Mouse (Mus musculus): Measurements from ENCODE around the gene Tle4. TPM values are rescaled to one million over a fixed set of nuclear protein-coding genes. Genes with fewer than 3 reads are reported as not detected.
"Not testable (repeated sequence)": the region's sequence is repeated elsewhere in the genome, so short reads cannot be mapped to it uniquely, and the experiment has no call there.

The Tle4 gene
- 10 to 100 TPM; 11.9 to 12.3 TPM for total RNA-seq (2021)

DNA sequence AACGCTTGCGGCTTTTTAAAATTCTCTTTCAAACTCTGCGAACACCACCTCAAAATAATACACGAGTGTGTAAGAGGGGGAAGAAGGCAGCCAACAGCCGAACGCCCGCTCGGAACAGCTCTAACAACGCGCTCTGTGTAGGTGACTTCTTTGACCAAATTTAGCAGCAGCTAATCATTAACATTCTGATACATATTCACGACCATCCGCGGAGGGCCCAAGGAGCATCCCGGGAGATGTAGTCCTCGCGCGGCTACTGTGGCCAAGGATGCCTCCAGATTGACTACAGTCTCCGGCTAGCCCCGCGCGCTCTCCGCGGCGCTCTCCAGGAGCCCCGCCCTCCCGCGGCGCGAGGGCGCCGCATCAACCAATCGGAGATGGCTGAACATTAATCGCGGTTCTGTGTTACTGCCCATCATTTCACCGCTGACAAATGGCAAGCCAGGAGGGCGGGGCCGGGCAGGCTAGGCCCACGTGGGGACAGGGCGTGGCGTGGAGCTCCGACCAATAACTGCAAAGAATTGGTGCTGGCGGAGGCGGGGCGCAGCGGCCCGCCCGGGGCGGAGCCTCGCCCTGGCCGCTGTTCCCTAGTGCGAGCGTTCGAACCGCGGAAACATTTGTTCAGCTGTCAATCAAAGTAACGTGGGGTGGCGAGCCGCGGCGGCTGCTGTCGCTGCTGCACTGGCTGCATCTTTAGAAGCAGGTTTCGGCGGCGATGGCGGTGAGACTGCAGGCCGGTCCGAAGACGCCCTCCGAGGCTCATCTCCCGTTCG, at the start of gene Tle4:
Gene Tle4, minus strand, starts transcription at position 135 of the 773 bp plus-strand sequence.
- DNase-seq, result peak; percentile 100

DNA sequence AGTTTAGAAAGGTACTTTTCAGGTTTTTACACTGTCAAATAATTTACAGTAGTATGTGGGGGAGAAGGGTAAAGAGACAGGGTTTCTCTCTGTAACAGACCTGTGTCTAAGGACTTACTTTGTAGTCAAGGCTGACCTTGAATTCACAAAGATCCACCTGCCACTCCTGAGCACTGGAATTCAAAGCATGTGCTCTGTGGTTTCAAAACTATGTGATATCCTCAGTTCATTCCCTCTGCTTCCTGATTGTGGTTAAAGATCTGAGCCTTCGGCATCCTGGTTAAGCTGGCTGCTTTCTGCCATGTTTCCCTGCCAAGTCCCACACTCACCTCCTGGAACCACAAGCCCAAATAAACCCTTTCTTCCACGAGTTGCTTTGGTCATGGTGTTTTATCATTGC, 47.8 kb upstream of the Tle4 start:
- no peak for DNase-seq

DNA sequence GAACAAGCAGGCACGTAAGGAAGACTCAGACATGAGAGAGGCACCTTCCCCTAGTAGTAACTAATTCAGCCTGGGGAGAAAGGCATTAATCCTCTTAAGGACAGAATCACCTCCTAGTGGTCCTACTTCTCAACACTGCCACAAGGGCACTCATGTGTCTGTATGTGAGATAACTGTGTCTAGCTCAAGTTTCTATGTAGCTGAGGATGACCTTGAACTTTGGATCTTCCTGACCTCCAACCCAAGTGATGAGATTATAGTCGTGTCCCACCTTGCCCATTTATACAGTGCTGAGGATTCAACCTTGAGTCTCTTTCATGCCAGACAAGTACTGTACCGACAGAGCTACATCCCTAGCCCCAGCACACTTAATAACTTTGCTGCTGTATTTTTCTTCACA, 46.9 kb upstream of the Tle4 start:
- DNase-seq, result no peak

DNA sequence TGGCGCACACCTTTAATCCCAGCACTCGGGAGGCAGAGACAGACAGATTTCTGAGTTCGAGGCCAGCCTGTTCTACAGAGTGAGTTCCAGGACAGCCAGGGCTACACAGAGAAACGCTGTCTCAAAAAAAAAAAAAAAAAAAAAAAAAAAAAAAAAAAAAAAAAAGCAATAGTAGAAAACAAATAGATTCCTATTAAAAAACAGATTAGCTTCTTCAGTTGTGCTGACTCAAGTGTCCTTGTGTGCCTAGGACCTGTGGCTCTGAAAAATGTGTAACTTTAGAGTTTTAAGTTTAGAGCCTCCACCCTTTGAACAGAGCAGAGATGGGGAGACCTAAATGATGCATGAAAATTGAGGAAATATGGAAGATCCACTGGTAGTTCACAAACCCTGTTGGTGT, 45.2 kb upstream of the Tle4 start:
- not testable (repeated sequence) for DNase-seq

DNA sequence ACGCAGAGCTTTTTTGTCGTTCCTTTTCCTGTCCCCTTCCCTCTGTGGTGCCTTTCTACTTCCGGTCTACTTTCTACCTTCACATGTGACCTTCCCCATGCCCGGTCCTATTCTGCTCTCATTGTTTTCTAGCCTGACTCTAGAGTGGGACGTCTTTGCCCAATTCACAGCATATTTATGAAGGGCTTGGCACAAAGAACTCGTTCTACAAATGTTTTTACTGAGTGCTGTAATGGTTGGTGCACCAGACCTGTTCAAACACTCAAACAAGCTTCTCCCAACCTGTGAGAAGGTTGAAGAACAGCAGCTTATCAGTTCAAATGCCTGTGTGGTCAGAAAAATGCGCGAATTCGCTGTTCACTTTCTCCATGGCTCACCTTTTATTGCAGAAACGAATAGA, 44.8 kb upstream of the Tle4 start:
- DNase-seq, result no peak

DNA sequence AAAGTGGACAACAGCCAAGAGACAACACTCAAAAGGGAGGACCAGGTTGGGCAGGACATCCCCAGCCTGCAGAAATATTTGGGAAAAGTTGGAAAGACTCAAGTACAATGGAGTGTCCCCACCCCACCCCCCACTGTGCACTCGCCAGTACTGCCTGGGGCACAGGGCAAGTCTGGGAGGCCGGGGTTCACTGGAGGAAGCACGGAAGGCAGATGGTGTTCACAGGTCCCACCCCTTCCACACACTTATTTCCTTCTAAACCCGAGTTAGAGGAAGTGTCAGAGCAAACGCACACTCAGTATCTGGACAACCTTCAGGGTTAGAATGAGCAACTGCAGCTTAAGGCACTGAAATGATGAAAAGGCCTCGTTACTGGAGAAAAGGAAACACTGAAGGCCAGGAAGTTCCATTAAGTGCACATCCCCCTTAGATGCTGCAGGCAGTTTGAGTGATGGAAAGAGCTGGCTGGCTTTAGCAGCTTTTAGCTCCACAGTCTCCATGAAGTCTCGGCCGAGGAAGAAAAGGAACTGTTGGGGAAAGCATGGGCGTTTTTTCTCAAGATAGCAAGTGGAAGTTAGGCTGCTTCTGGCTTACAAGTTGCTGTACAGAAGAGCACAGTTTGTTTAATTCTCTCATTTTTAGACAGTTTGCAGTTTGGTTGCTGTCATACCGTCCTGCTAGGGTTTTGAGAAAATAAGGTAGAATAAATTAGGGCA, 37.5 kb upstream of the Tle4 start:
- DNase-seq, result peak; percentile 8

DNA sequence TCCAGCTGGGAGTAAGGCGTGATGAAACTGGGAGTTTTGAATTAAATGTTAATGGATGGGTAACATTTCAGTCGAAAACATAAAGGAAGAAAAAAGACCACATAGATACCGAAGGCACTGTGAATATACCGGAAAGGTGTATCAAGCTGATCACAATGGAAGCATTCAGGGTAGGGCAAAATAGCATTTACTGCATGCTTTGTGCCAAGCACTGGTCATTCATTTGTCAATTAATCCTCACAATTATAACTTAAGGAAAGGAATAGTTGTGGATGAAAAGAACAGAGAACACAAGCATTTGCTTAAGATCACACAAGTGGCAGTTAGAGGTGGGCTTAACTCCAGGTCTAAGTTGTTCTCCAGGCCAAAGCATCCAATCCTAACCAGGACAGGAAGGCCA, 25.5 kb upstream of the Tle4 start:
- DNase-seq, result no peak

DNA sequence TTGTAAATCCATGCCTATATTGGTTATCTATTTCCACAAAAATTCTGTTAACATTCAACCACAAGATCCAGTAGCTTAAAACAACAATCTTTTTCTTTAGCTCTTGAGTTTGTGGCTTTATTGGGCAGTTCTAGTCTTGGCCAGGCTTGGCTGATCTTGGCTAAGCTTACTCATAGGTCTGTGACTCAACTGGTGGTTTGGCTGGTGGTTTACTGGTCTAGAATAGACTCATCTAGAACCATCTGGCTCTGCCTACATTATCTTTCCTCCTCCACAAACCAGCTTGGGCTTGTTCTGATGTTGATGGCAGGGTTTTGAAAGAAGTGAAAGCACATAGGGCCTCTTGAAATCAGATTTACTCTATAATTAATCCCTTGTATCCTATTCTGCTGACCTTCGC, 22.7 kb upstream of the Tle4 start:
- DNase-seq, result no peak

DNA sequence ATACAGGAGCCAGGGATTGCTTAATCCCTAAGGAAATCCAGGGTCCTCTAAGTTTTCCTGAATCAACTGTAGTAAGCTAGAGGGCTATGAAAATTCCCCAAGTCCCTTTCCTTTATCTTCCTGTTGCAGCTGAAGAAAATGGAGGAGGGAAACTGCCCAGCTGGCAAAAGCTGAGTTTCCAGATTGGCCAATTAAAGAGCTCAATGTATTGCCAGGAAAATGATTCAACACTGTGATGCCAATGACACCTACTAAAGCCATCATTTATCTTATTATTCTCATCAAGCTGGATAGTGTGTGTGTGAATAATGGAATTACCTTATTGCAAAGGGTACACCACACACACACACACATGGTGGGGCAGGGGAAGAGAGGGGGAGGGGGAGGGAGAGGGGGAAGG, 22.0 kb upstream of the Tle4 start:
- DNase-seq, result no peak

DNA sequence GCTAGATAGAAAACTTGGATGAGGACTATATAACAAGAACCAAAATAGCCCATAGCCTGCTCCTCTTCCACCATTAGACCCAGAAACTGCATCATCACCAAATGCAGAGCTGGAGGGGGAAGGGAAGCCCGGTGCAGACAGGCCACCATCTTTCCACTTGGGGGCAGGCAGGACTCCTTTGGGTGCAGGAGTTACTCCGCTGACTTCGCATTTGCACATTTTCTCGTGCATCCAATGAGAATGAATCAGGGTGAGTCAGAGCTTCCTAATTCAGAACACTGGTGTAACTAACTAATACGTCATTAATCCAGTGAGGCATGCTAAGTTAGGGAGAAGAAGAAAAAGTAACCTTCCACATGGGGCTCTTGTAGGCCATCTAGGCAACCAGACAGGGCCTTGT, 17.0 kb upstream of the Tle4 start:
- DNase-seq, result no peak

DNA sequence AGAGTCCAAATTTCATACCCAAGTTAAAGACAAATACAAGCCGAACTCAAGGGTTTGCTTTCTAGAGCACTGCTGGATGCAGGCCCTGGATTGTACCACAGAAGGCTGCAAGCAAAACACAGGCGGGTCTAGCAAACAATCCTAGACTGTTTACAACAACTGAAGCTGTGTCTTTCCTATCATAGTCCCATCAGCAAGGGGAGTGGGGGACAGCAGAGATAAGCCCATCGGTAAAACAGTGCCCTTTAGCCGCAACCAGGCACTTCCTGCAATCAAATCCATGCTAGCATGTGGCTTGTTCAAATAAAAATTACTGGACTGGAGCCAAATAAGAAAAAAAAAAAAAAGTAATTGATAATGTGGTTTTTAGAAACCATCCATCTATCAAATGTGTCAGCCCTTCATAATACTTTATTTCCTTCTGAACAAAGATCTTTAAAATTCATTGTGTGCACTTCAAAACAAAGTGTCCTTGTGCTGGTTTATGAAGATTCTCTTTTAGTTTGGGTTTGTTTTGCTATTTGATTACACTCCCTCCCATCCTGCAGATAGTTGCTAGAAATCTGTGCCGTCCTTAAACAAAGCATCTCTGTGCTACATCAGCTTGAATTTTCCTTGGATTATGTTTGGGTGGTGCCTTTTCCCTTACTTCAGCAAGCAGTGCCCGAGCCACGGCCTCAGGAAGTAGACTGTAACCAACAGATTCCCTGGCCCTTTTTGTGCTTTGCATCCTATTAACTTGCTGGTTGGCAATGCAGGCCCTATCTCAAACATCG, 12.9 kb upstream of the Tle4 start:
- no peak for DNase-seq

DNA sequence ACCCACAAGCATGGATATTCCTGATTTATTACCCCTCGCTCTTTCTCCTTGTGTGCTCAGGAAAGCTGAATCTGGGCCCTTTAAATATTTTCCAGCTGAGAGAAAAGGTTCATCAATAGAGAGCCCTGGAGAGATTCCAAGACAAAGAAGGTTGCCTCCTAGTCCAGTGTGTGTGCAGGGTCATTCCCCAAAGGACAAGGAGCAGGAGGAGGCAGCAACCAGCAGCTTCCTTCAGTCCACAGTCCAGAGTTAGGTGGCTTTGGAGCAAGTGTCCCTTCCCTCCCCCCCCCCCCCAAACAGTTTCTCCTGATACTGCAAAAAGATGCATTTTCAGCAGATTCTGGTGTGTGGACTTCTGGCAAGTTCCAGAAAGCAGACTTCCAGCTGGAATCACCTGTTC, 3.0 kb upstream of the Tle4 start:
- no peak for DNase-seq

DNA sequence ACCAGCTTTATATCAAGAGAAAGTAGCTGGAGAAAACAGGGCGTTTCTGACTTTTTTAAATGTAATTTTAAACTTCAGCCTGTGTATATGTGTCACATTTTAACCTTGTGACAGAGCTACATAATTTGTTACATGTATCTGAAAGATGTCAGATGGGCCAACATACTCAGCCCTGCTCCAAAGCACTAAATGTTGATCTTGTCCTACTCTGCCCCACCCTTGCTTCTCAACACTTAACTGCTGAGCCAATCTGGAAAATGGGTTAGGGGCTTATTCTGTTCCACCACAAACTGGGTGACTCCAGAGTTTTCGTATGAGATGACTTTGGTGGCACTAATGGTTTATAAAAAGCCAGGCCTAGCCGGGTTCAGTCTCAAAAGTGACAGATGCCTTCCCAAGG, 2.5 kb upstream of the Tle4 start:
- DNase-seq, result no peak

DNA sequence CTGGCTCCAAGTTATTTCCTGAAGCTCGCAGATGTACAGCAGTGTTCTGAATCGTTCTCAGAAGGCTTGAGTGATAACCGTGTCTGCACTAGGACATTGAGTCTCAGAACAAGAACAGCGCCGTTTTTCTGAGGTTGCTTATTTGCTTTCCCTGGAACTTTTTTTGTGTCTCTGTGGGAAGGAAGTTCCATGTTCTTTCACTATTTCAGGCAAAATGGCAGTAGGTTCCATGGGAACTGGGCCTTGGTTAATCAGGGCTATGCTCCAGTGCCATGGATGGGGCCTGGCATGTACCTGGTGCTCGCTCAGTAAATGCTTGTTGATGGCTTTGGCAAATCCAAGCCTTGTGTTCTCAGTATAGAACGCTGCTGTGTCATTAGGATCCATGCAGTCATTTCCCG, 2.0 kb upstream of the Tle4 start:
- DNase-seq, result no peak

DNA sequence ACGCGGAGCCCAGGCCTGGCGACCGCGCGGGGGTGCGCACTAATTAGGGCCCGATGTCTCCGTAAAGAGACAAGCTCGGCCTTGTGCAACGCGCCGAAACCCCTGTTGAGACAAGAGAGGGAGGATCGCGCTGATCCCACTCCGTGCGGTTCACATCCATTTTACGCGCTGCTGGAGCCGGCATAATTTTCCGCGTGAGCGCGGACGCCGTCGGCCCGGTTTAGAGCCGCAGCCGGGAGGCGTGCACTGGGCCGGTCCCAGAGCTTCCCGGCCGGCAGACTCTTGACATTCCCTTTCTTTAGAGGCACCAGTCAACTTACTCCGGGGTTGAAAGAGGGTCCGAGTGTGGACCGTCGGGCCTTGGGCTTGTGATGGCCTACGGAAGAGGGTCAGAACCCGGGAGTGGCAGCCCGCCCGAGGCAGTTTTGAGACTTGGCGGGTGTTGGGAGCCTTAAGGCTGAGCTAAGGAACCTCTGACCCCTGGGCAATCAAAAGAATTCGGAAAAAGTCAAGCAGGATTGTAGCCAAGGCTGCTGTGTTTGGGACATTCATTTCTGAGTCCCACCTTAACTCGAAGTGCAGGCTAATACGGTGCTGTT, 938 bp upstream of the Tle4 start:
- no peak for DNase-seq

DNA sequence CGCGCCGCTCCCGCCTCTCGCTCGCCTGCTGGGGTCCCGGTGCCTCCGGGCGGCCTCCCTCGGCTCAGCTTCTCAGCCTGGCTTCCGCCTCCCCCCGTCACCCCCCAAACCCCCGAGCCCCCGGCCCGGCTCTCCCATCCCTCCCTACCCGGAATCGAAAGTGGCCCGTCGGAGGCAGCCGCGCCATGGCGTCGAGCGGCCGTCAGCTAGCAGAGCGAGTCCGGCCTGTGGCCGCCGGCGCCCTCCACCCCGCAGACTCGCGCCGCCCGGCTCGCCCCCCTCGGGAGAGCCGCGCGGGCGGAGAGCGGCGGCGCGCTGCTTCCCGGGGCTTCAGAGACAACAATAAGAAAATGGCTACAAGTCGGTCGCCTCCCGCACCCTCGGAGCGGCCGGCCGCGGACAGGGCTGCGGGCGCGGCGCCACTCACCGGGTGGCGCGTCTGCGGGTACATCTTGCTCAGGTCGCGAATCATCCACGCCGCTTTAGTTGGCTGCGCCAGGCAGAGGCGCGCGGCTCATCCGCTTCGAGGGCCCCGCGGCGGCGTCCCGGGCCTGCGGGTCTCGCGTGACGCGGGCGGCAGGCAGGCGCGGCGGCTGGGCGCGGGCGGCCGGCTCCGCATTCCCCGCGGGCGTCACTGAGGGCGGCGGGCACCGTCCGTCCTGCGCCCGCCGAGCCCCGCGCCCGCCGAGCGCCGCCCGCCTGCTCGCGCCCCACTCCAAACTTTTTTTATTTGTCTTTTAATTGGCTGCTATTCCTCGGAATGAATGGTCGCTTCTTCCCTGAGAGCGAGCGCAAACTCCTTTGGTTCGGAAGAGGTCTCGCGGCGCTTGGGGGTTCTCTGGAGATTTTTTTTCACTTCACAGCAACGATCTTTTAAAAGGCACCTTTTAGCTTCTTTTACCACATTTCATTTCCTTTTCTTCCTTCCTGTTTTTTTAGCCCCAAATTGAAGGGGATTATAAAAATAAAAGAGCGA, 622 bp downstream of the Tle4 start:
- peak; percentile 49 for DNase-seq

DNA sequence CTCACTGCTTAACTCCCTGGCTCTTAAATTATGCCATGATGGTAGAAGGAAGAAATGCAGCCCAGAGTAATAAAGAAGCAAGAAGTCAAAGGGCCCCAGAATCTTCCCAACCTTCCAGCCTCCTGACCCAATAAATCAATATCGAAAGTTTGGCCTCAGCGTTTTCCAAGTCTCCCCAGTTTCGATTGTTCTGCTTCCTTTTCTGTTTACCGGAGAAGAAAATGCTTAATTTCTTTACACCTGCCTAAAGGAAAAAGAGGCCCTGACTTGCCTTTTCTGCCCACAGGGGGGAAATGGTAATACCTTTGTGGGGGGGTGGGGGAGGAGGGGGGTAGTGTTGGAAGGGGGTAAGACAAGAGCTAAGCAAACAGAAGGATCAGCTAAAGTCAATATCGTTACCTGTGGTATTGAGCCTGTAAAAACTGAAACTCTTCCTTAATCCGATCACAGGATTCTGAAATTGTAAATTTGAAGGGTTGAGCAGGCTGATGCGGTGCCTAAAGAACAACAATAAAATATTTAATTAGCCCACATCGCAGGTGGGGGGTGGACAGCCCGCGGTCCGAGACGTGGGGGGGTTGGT, 1.4 kb downstream of the Tle4 start:
- no peak for DNase-seq

DNA sequence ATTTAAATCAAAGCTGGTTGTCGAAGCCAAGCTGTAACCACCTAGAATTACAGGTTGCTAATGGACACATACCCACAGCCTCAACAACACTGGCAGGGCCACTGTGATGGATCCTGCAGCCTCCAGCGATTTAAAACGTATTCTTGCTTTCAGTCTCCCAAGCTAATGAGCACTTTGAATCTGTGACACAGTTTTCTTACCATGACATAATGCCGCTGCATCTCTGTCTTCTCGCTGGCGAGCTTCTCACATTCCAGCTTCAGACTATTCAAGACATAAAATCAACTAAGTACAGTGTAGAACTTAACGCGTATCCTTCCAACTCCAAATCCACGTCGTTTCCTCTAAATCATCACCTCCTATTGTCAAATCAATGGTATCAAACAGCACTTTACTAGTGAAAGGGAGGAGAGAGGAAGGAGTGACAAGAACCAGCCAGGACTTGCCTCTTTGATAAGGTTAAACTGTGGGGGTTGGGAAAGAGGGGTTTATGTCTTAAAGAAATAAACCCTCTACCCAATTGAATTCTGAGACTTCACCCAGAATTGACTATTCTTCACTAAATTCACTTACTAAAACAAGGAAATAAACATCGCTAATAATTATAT, 2.4 kb downstream of the Tle4 start:
- no peak for DNase-seq

DNA sequence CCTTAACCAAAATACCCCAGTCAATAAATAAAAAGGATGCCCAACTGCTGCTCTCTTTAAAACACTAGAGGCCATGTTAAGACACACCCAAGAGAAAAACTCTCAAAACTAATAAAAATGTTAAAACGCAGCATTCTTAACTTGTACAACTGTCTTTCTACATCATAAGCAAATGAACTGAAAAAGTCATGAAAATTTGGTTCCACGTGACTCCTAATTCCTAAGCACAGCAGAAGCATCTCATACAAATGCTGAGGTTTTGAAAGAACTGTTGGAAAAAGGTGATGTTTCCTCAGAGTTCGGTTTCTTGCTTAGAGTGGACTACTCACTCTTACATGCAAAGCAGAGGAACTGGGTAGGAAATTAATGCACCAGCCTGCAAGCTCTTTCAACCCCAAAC, 3.3 kb downstream of the Tle4 start:
- DNase-seq, result no peak

DNA sequence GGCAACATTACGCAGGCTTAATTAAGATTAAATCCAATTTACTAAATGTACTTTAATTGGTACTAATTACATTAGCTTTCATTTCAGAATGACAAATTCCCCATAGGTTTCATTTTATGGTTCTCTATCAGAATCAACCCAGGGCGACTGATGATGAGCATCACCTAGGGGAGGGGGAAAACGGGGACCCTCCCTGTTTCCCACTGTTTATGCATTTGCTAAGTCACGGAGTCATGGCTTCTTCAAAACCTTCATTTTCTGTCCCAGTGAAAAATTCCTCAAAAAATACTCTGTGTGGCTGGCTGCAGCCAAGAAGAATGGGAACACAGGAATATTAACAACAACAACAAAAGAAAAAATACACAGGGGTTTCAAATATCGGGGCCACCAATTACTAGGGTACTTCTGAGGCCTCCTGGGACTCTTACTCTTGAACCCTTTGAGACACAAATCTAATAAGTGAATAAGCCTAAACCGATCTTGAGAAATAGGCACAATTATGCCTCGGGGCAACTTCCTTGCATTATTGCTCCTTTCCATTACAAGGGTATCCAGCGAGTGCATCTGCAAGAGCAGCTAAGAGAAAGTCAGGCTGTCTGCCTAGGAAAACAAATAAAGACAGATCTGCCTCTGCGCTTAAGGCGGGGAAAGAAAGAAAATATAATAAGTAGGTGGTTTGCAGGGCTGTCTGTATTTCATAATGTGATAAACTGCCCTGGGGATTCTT, 5.9 kb downstream of the Tle4 start:
- DNase-seq, result no peak
